Mouse (Mus musculus) megakaryocyte, embryonic 14.5 days (primary cell): ENCODE measurements around the gene Ddx39.

Source experiments
- FLI1 ChIP-seq: IDR thresholded peaks from 2 replicates; pipeline ENCODE4 v1.6.1; 2012; ENCODE audit warnings: low read length, inconsistent platforms, mixed read lengths
- GATA1 ChIP-seq: IDR thresholded peaks from 3 replicates; pipeline ENCODE4 v1.6.1; 2012; ENCODE audit warnings: mixed read lengths, low read length, inconsistent platforms, borderline replicate concordance

- no peak for TF ChIP-seq FLI1
- no peak for TF ChIP-seq GATA1
These were observed 44.3 kb downstream of the Ddx39 start for GRCm38 (mm10) chr8:83759231-83759759.
